Mouse (Mus musculus) stomach, postnatal 0 days (tissue): Measurements from ENCODE around the gene Cnp.

Source experiments
- CTCF ChIP-seq: IDR thresholded peaks from 2 replicates; pipeline ENCODE4 v1.5.1; 2016; ENCODE audit warnings: antibody characterized with exemption, low read depth, mild to moderate bottlenecking, moderate library complexity
- EP300 ChIP-seq: optimal IDR thresholded peaks from 2 replicates; pipeline ENCODE3; 2016; ENCODE audit warnings: antibody characterized with exemption

- TF ChIP-seq CTCF (no peak), EP300 (no peak)
Observed at GRCm38 (mm10) chr11:100580275-100580674, 5.6 kb downstream of the Cnp start.
